Mouse (Mus musculus): ENCODE data around the gene Fzd7. TPM values are rescaled to one million over a fixed set of nuclear protein-coding genes. Genes with fewer than 3 reads are reported as not detected.

Gene Fzd7
- polyA plus RNA-seq, 1 experiment: 4.1 TPM

DNA sequence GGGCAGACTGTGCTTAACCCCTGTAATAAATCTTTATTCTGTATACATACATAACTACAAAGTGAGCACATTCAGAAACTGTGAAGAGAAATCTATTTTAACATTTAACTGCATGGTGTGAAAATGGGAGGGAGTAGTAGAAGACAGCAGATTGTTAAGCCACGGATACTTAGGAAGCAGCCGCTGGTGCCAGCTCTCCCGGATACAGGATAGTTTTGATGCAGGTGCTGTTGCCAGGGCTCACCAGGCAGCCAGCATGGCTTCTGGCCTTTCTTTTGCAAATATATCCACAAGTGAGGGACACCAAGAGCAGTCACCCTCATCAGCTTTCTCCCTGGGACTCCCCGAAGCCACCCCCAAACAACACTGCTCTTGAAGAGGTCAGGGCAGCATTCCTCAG lies 13.1 kb upstream of the Fzd7 start:
- DNase-seq (ENCODE audit: low read depth, low spot score): no peak
- WGBS: 81% methylated on average over 4 of the region's 4 CpGs

GRCm38 (mm10) chr1:59470766-59471165 lies 11.5 kb upstream of the Fzd7 start:
- 75% methylated on average over 4 of the region's 4 CpGs for WGBS
- DNase-seq (ENCODE audit: low read depth, low spot score): no peak

DNA sequence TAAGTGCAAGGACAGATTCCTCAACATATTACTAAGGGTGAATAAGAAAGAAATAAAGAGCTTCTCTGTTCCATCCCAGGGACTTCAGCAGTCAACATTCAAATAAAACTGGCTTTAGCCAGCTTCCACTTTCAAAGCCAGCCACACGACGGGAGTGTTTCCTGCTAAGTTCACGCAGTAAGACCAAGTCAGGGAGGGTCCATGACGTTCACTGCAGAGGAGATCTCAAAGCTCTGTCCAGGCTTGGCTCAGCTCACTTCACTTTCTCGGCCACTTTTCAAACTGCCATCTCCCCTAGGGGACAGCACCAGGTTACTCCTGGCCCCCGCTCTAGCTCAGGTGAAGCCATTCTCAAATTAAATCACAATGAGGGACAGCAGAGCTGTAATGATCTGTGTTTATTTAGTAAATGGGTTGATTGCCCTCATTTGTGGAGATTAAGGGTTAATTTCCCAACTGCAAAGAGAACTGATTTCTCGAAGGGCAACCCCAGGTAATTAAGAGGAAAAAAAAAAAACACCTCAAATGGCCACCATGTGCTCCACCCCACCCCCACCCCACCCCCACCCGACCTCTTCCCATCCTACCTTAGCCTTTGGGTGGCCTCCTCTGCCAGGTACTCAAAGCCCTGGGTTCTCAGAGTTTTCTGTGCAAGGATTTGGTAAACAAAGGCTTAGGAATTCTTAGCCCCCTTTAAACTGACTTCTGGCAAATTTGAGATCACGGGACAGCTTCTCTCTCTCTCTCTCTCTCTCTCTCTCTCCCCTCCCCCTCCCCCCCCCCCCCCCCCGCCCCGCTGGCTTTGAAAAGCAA lies 9.7 kb upstream of the Fzd7 start:
- 29% methylated on average over 11 of the region's 11 CpGs for WGBS
- DNase-seq (ENCODE audit: low read depth, low spot score): no peak

GRCm38 (mm10) chr1:59473181-59473555 lies 9.1 kb upstream of the Fzd7 start:
- 73% methylated on average over 4 of the region's 4 CpGs for WGBS

DNA sequence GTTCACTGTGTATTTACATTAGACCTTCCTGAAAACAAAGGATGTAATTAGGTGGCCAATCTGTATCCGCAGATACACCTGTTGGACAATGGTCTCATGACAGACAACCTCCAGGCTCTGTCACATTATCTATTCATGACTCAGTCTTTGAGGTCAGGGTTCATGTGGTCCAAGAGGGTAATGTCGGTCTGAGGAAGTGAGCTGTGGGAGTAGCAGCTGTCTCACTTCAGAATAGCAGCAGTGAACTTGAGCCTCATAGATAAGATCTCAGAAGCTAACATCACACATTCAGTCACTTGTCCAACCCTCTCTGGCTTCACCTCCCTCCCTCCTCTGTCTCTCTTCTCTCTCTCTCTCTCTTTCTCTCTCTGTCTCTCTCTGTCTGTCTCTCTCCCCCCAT lies 6.6 kb upstream of the Fzd7 start:
- 24% methylated on average over 2 of the region's 2 CpGs for WGBS
- no peak for DNase-seq (ENCODE audit: low read depth, low spot score)

More at GRCm38 (mm10) chr1:59473181-59473555, 9.1 kb upstream of the Fzd7 start:
- DNase-seq (ENCODE audit: low read depth, low spot score): no peak

DNA sequence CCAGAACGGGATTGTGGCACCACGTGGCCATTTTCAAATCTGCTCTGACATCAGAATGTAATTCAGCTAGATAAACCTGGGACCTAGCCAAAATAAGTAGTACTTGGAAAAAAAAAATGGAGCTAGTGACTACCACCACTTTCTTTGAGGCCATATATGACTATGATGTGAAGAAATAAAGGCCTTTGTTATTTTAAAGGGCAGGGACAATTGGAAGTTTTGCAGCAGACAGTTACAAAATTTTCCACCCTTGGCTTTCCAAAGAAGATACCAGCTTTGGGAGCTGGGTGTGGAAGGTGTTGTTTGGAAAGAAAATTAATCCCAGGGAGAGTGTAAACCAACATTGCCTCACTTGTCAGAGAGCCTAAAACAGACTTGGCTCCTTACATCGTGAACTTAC lies 3.3 kb upstream of the Fzd7 start:
- 38% methylated on average over 3 of the region's 3 CpGs for WGBS
- no peak for DNase-seq (ENCODE audit: low read depth, low spot score)

DNA sequence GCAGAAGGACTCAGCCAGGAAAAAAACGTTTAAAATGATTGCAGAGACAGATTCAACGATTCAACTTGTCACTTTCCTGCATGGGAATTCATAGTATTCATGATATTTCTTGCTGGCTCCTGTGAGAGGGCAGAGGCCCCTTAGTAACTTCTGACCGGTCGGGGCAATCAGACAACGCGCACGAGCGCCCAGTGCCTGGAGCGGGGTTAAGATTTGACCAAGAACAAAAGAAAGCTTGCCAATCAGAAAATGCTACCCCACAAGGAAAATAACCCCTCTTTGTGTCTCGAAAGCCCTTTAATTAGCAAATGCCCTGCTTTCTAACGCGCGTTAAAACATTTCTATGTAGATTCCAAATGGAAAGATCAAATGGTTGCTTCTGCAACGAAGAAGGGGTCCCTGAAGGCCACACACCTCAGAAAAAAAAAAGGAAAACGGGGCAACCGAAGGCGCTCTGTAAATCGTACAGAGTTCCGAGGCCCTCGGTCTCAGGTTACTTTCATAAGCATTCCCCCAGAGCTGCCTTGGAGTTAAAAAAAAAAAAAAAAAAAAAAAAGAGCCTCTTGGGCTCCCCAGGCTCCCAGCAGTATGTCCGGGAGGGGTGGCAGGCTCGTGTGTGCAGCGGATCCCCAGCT lies 1.3 kb upstream of the Fzd7 start:
- WGBS: 41% methylated on average over 23 of the region's 23 CpGs
- no peak for DNase-seq (ENCODE audit: low read depth, low spot score)

GRCm38 (mm10) chr1:59481456-59482291 lies 550 bp upstream of the Fzd7 start:
- DNase-seq (ENCODE audit: low read depth, low spot score): peak; percentile 93
- under 1% methylated on average over 54 of the region's 57 CpGs for WGBS

DNA sequence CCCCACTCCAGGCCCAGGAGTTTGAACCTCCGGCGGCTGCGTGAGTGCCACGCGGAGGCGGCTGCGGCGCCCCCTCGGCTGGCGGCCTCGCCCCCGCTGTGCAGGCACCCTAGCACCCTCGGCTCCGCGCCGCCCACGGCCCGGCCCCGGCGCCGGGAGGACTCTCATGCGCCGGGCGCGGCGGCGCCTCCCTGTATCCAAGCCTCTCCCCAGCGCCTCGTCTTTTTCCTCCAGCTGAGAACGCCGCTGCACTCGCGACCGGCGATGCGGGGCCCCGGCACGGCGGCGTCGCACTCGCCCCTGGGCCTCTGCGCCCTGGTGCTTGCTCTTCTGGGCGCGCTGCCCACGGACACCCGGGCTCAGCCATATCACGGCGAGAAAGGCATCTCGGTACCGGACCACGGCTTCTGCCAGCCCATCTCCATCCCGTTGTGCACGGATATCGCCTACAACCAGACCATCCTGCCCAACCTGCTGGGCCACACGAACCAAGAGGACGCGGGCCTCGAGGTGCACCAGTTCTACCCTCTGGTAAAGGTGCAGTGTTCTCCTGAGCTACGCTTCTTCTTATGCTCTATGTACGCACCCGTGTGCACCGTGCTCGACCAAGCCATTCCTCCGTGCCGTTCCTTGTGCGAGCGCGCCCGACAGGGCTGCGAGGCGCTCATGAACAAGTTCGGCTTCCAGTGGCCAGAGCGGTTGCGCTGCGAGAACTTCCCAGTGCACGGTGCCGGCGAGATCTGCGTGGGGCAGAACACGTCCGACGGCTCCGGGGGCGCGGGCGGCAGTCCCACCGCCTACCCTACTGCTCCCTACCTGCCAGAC lies 684 bp downstream of the Fzd7 start:
- under 1% methylated on average over 81 of the region's 88 CpGs for WGBS
- DNase-seq (ENCODE audit: low read depth, low spot score): no peak

DNA sequence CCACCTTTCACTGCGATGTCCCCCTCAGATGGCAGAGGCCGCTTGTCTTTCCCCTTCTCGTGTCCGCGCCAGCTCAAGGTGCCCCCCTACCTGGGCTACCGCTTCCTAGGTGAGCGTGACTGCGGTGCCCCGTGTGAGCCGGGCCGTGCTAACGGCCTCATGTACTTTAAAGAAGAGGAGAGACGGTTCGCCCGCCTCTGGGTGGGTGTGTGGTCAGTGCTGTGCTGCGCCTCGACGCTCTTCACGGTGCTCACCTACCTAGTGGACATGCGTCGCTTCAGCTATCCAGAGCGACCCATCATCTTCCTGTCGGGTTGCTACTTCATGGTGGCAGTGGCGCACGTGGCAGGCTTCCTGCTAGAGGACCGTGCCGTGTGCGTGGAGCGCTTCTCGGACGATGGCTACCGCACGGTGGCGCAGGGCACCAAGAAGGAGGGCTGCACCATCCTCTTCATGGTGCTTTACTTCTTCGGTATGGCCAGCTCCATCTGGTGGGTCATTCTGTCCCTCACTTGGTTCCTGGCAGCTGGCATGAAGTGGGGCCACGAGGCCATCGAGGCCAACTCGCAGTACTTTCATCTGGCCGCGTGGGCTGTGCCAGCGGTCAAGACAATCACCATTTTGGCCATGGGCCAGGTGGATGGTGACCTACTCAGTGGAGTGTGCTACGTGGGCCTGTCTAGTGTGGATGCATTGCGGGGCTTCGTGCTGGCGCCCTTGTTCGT lies 1.5 kb downstream of the Fzd7 start:
- WGBS: 4% methylated on average over 46 of the region's 46 CpGs
- no peak for DNase-seq (ENCODE audit: low read depth, low spot score)

GRCm38 (mm10) chr1:59484314-59484713 lies 2.1 kb downstream of the Fzd7 start:
- no peak for DNase-seq (ENCODE audit: low read depth, low spot score)
- 21% methylated on average over 21 of the region's 21 CpGs for WGBS

DNA sequence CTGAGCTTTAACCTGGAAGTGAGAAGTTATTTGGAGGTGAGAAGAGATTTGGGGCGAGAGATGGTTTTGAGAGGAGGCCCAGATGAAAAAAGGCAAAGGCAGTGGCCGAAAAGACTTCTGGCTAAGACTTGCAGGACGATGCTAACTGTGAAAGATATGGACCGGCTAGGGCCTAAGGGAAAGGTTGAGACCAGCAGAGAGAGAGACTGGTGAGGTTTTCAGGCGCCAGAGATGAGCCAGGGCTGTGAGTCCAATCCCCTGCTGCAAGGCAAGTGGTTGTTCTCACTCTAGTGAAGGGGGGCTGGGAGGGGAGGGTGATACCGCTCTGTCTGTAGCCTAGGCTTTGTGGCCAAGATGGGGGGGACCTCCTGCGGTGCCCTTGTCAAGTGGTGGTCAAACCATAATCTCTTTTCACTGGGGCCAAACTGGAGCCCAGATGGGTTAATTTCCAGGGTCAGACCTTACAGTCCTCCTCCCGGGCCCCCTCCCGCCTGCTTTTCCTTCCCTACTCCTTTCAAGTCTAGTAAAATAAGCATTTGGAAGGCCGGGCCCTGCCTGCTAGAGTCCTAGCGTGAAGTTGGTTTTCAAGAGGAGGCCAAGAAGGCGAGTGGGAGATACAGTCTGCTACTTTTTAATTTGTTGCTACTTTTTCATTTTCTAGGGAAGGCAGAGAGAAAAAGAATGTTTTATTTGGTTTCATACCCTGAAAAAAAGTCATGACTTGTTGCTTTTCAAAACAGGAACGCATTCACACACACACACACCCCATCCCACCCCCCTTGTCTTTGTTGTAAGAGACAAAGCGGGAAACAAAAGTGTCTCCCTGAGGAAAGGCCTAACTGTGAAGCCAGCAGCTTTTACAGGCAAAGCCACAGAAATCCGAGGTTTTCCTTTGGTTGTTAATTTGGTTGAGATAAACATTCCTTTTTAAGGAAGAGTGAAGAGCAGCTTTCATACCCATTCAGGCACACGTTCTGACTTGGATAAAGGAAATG lies 2.9 kb downstream of the Fzd7 start:
- 20% methylated on average over 16 of the region's 16 CpGs for WGBS
- DNase-seq (ENCODE audit: low read depth, low spot score): no peak

DNA sequence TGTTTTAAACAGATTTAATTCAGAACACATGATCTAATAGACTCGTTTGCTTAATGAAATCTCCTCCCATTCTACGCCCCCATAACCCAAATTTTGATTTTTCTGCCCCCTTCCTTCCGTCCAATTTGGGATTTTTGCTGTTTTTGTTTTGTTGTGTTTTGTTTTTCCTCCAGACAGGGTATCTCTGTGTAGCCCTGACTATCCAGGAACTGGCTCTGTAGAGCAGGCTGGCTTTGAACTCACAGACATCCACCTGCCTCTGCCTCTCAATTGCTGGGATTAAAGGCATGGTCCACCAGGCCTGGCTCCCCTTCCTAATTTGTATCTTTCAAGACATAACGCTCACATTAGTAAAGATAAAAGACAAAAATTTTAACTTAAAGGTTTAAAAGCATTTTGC lies 3.6 kb downstream of the Fzd7 start:
- WGBS: 51% methylated on average over 4 of the region's 4 CpGs
- no peak for DNase-seq (ENCODE audit: low read depth, low spot score)

- WGBS: 7% methylated on average over 10 of the region's 10 CpGs
- no peak for DNase-seq (ENCODE audit: low read depth, low spot score)
Observed at GRCm38 (mm10) chr1:59487651-59488051, 5.4 kb downstream of the Fzd7 start.

DNA sequence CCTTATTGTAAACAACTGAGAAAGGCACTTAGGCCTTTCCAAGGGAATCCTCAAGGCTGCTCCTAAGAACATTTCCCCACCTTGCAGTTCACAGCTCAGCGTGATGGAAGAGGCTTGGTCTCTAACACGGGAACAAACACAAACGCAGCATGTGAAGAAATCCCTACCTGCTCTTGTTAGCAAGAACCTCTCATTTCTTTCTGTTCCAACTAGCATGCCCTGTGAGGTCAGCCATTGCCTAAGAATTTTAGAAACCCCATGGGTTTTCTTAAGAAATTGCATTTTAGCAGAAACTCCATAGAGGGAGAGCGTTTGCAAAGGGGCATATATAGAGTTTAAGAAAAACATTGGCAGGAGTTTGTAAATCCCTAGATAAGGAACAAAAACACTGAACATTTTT lies 6.3 kb downstream of the Fzd7 start:
- WGBS: 16% methylated on average over 4 of the region's 4 CpGs
- no peak for DNase-seq (ENCODE audit: low read depth, low spot score)

DNA sequence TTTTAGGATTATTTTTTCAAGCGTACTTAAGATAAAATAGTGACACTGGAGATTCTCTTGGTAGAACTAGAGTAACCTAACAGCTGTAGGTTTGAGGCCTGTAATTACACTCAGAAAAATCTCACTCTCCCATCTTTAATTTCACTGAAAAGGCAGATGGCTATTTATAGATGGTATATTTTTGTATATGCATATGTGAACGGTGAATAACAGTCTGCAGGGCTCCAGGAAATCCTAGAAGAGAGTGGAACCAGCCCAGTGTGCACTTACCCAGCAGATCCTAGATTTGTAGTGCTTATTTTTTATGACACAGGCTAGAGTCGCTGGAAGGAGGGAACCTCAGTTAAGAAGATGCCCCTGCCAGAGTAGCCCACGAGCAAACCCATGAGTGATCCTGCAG lies 6.8 kb downstream of the Fzd7 start:
- 28% methylated on average over 4 of the region's 4 CpGs for WGBS
- DNase-seq (ENCODE audit: low read depth, low spot score): no peak

- no peak for DNase-seq (ENCODE audit: low read depth, low spot score)
- 91% methylated on average over 9 of the region's 9 CpGs for WGBS
Observed at GRCm38 (mm10) chr1:59491517-59491916, 9.3 kb downstream of the Fzd7 start.

- 83% methylated on average over 4 of the region's 4 CpGs for WGBS
- no peak for DNase-seq (ENCODE audit: low read depth, low spot score)
Observed at GRCm38 (mm10) chr1:59492432-59492831, 10.2 kb downstream of the Fzd7 start.

All from large intestine, adult 2 months (tissue).